Mouse (Mus musculus): ENCODE measurements around the gene Igfbp4. TPM values are rescaled to one million over a fixed set of nuclear protein-coding genes. Genes with fewer than 3 reads are reported as not detected.
A peak's percentile ranks its signal among the peaks of the same experiment; 100 is the strongest.

Gene Igfbp4
- polyA plus RNA-seq, 1 experiment from 2014 or later = 437 TPM

- Histone ChIP-seq H3K9me3 (no peaks in the 10 kb centered on the region), H3K4me1 (replicated peaks) (peaks cover 30% of the 10 kb centered on the region), H3K27ac (peak within 1 kb of the TSS; percentile 97), H3K4me3 (peak within 1 kb of the TSS; percentile 87), H3K36me3 (peaks cover 39% of the 10 kb centered on the region), H3K27me3 (ENCODE audit: insufficient read depth, poor library complexity, severe bottlenecking) (no peaks in the 10 kb centered on the region)
- WGBS = under 1% methylated on average over 54 of the region's 54 CpGs
- peak; percentile 96 for DNase-seq (ENCODE audit: low spot score)
These were observed 17.3 kb upstream of the Igfbp4 start, which contains the start of gene Top2a for GRCm38 (mm10) chr11:99023500-99024467. Top2a (minus strand) TSS chr11:99024189.

DNA sequence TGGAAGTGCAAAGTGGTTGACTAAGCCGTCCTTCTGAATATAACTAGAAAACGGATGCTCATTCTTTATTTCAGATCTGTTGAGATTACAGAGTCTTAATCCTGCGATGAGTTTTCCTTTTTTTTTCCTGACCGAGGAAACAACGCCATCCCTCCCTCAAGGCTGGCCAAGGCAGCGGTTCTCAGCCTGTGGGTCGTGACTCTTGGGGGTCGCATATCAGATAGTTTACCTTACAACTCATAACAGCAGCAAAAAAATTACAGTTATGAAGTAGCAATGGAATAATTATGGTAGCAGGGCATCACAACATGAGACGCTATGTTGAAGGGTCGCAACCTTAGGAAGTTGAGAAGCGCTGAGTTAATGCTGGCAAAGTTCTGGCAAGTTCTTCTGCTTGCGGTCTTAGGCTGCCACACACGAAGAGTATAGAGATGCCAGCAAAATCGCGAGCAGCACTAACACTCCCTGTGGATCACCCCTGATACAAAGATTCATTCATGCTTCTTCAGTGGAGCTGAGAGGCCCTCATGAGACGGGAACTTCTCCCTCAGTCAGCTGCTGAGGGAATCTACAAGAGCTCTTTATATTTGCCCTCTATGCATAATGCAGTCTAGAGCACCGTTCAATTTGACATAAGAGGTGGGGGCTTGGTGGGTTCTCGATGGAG, 16.4 kb upstream of the Igfbp4 start:
- peaks cover 30% of the 10 kb centered on the region for H3K4me1 ChIP-seq (replicated peaks)
- peak overlapping the region; percentile 85 for H3K27ac ChIP-seq
- peaks cover 31% of the 10 kb centered on the region for H3K36me3 ChIP-seq
- WGBS = 56% methylated on average over 18 of the region's 18 CpGs
- no peak for DNase-seq (ENCODE audit: low spot score)
- no peaks in the 10 kb centered on the region for H3K27me3 ChIP-seq (ENCODE audit: insufficient read depth, poor library complexity, severe bottlenecking)
- H3K9me3 ChIP-seq = no peaks in the 10 kb centered on the region
- H3K4me3 ChIP-seq = peak overlapping the region; percentile 87

DNA sequence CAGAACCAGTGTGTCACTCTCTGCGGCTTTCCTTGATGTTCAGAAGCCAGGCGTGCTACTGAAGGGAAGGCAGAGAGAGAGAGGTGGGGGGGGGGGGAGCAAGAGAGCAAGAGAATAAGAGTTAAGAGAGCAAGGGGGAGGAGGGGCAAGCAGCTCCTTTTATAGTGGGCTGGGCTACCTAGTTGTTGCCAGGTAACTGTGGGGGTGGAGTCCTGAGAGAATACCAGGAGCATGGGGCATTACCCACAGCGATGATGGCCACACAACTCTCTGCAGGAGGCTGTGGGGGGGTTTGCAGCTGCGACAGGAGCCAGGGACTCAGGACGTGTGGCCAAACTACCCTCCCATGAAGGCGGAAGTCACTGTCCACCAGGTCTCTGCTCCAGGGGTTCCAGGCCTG, 15.2 kb upstream of the Igfbp4 start:
- WGBS = 90% methylated on average over 6 of the region's 6 CpGs
- DNase-seq (ENCODE audit: low spot score) = no peak
- Histone ChIP-seq H3K36me3 (peaks cover 19% of the 10 kb centered on the region), H3K9me3 (no peaks in the 10 kb centered on the region), H3K4me3 (no peak overlapping the region), H3K27ac (peak overlapping the region; percentile 23; the same call in 1 of the 2 replicates), H3K27me3 (ENCODE audit: insufficient read depth, poor library complexity, severe bottlenecking) (no peaks in the 10 kb centered on the region), H3K4me1 (replicated peaks) (peaks cover 30% of the 10 kb centered on the region)

DNA sequence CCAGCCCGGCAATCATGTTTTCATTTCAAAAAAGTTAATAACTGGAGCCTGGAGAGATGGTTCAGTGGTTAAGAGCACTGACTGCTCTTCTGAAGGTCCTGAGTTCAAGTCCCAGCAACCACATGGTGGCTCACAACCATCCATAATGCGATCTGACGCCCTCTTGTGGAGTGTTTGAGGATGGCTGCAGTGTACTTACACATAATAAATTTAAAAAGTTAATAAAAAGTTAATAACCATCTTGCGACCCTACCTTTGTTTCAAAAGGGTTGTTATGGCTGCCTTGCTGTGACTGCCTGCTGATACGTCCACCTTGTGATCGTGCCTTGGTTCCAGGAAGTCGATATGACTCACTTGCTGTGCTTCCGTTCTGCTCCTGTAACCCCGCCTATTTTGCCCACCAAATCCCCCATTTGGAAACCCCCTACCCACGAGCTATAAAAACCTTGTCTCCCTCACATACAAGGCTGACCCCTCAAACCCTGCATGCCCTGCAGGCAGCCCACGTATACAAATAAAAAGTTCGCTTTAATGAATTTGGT, 14.1 kb upstream of the Igfbp4 start:
- Histone ChIP-seq H3K9me3 (no peaks in the 10 kb centered on the region), H3K4me1 (replicated peaks) (peaks cover 20% of the 10 kb centered on the region), H3K27ac (no peak overlapping the region), H3K27me3 (ENCODE audit: insufficient read depth, poor library complexity, severe bottlenecking) (no peaks in the 10 kb centered on the region), H3K4me3 (no peak overlapping the region), H3K36me3 (peaks cover 8% of the 10 kb centered on the region)
- 86% methylated on average over 12 of the region's 12 CpGs for WGBS
- no peak for DNase-seq (ENCODE audit: low spot score)

- Histone ChIP-seq H3K27ac (peak overlapping the region; percentile 64; the same call in 1 of the 2 replicates), H3K4me1 (replicated peaks) (peaks cover 26% of the 10 kb centered on the region), H3K4me3 (no peak overlapping the region), H3K27me3 (ENCODE audit: insufficient read depth, poor library complexity, severe bottlenecking) (no peaks in the 10 kb centered on the region; the same call in 1 of the 2 replicates), H3K36me3 (no peaks in the 10 kb centered on the region), H3K9me3 (no peaks in the 10 kb centered on the region)
- DNase-seq (ENCODE audit: low spot score) = no peak
- WGBS = 76% methylated on average over 4 of the region's 4 CpGs
These were observed 5.7 kb upstream of the Igfbp4 start for GRCm38 (mm10) chr11:99035350-99035749.

DNA sequence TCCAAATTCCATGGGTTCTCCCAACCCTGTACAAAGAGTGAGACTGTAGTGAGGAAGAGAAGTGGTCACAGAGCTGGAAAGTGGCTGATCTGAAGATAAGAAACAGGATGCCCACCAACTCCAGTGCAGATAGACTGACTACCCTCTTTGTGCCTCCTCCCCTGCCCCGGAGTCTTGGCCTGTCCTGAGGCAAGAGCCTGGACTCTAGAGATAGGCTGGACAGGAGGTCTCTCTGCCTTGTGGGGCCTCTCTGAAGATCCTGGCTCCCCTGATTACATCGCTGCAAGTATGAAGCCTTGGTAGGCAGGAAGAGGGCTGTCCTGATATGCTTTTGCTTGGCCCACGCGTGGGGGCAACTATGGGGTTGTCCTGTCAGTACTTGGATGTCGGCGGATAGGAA, 4.8 kb upstream of the Igfbp4 start:
- DNase-seq (ENCODE audit: low spot score) = no peak
- Histone ChIP-seq H3K4me3 (no peak overlapping the region), H3K27ac (peak overlapping the region; percentile 24; the same call in 1 of the 2 replicates), H3K9me3 (no peaks in the 10 kb centered on the region), H3K36me3 (no peaks in the 10 kb centered on the region), H3K4me1 (replicated peaks) (peaks cover 35% of the 10 kb centered on the region), H3K27me3 (ENCODE audit: insufficient read depth, poor library complexity, severe bottlenecking) (no peaks in the 10 kb centered on the region; the same call in 1 of the 2 replicates)
- 79% methylated on average over 6 of the region's 6 CpGs for WGBS

DNA sequence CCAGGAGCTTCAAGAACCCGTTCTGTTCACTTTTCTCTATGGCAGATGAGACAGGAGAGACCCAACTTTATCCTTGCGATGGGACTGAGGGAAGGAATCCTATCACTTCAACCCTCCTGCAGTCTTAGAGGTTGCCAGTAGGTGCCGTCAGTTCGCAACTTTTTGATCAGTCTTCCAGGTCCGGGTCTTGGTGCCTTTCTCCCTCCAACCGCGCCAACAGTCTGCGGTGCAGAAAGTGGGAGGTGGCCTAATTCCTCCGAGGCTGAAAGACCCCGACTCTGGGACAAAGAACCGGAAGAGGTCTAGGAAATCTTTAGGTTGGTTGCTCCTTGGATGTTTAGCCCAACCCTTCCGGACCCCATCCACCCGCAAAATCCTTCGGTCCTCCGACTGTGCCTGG, 1.3 kb upstream of the Igfbp4 start:
- no peaks in the 10 kb centered on the region for H3K9me3 ChIP-seq
- H3K4me1 ChIP-seq (replicated peaks) = peaks cover 68% of the 10 kb centered on the region
- DNase-seq (ENCODE audit: low spot score) = peak; percentile 91
- no peaks in the 10 kb centered on the region for H3K27me3 ChIP-seq (ENCODE audit: insufficient read depth, poor library complexity, severe bottlenecking)
- peak overlapping the region; percentile 98 for H3K27ac ChIP-seq
- peaks cover 13% of the 10 kb centered on the region for H3K36me3 ChIP-seq
- peak overlapping the region; percentile 80 for H3K4me3 ChIP-seq
- under 1% methylated on average over 15 of the region's 15 CpGs for WGBS

DNA sequence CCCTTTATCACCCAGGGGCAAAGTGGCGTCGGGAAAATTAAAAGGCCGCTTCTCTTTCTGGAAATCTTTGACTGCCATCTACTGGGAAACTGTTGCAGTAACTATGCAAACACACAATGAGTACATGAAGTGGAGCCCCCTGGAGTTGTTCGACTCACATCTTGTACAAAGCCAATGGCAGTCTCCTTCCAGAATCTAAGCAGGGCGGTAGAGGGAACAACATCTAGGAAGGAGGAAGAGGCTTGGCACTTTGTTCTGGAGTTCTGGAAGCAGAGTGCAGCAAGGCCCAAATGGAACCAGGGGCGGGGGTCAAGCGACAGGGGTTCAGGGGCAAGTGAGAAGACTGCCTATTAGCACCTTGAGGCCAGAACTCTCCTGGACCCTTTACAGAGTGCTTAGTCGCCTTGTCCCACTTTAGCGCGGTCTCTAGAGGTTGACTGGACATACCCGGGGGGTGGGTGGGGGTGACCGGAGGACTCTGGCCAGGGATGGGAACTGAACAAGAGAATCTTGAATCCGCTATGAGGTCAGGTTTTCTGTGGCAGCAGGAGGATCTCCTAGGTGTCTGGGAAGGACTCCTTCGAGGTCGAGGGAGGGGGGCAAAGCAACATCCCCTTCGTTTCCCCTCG, 584 bp upstream of the Igfbp4 start:
- H3K27ac ChIP-seq = peak overlapping the region; percentile 98
- H3K9me3 ChIP-seq = no peaks in the 10 kb centered on the region
- WGBS = 1% methylated on average over 17 of the region's 17 CpGs
- peaks cover 20% of the 10 kb centered on the region for H3K36me3 ChIP-seq
- no peaks in the 10 kb centered on the region for H3K27me3 ChIP-seq (ENCODE audit: insufficient read depth, poor library complexity, severe bottlenecking)
- peaks cover 74% of the 10 kb centered on the region for H3K4me1 ChIP-seq (replicated peaks)
- DNase-seq (ENCODE audit: low spot score) = peak; percentile 69
- peak overlapping the region; percentile 80 for H3K4me3 ChIP-seq

- 52% methylated on average over 16 of the region's 16 CpGs for WGBS
- Histone ChIP-seq H3K9me3 (no peaks in the 10 kb centered on the region), H3K4me3 (peak overlapping the region; percentile 80), H3K4me1 (replicated peaks) (peaks cover 82% of the 10 kb centered on the region), H3K27ac (peak overlapping the region; percentile 98), H3K27me3 (ENCODE audit: insufficient read depth, poor library complexity, severe bottlenecking) (no peaks in the 10 kb centered on the region), H3K36me3 (peaks cover 23% of the 10 kb centered on the region)
- no peak for DNase-seq (ENCODE audit: low spot score)
These were observed 1.1 kb downstream of the Igfbp4 start for GRCm38 (mm10) chr11:99041841-99042780.

DNA sequence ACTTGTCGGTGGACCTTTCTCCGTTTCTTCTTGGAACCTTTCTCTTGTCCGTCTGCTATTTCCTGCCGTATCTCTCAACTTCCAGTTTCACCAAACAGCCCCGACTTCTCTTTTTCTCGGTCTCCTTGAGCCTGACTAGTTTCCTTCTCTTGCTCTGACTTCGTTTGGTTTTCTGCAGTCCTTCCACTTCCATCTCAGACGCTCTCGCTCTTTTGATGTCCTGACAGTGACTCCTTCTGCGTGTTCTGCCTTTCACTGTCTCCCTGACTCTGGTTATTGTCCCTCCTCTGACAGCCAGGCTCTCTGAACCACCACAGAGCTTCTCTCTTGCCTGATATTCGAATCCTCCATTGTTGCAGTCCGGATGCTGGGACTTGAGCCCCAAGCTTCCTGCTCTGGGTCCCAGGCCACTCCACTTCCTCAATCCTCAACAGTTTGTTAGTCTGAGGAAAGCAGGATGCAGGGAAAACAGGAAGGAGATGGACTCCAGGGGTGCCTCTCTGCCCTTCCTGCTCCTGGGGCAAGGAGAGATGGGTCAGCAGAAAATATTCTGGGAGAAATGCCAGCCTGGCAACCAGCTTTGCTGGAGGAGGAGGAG, 1.9 kb downstream of the Igfbp4 start:
- DNase-seq (ENCODE audit: low spot score) = peak; percentile 22
- Histone ChIP-seq H3K27ac (peak overlapping the region; percentile 98), H3K9me3 (no peaks in the 10 kb centered on the region), H3K36me3 (peaks cover 32% of the 10 kb centered on the region), H3K4me1 (replicated peaks) (peaks cover 85% of the 10 kb centered on the region), H3K4me3 (peak overlapping the region; percentile 80), H3K27me3 (ENCODE audit: insufficient read depth, poor library complexity, severe bottlenecking) (no peaks in the 10 kb centered on the region)
- WGBS = 54% methylated on average over 12 of the region's 12 CpGs

GRCm38 (mm10) chr11:99043632-99044031, 2.6 kb downstream of the Igfbp4 start:
- no peak for DNase-seq (ENCODE audit: low spot score)
- H3K4me1 ChIP-seq (replicated peaks) = peaks cover 88% of the 10 kb centered on the region
- 78% methylated on average over 6 of the region's 6 CpGs for WGBS
- H3K27ac ChIP-seq = no peak overlapping the region
- peaks cover 39% of the 10 kb centered on the region for H3K36me3 ChIP-seq
- H3K9me3 ChIP-seq = no peaks in the 10 kb centered on the region
- peak overlapping the region; percentile 80; the same call in 1 of the 2 replicates for H3K4me3 ChIP-seq
- H3K27me3 ChIP-seq (ENCODE audit: insufficient read depth, poor library complexity, severe bottlenecking) = no peaks in the 10 kb centered on the region
